Mouse (Mus musculus): Measurements from ENCODE around the gene Mcm9.

DNA sequence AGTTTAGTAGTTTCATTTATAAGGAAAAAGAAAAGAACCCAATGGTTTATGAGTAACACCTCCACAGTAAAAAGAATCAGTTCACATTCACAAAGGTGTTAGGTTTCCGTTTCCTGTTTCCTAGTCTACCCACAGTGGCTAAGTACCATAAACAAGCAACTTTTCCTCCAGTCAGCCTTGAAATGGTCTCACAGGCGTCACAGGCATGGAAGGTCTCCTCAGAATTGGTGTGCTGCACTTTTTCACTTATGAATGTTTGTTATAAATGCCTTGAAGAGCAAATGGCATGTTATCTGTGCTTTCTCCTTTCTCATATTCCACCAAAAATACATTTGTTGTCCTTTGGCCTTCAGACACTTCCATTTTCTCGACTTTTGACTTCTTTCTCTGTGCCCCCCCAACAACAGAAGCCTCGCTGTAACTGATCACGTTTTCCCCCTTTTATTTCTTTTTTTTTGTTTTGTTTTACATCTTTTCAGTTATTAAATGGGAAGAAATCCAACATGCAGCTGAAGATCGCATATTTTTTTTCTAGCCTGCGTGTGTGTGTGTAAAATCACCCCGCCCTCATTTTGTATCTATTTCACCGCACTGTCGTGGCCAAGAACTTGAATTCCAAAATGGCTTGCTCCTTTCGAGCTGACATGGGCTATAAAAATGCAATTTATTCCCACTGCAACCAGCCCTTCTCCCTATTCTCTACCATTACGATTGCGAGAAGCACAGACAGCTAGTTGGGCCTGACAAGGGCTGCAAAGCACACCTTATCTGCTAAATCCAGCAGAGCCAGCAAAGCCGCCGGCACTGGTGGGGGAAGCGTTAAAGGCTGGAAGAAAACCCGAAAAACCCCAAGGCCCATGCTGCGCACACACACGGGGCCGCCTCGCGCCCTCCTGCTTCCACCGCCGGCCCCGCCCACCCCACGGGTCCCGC lies 34.2 kb downstream of the Mcm9 start:
- TF ChIP-seq POLR2A (IDR thresholded peaks at IDR 0.05; ENCODE audit: low read depth, low read length) = peak; percentile 32; the same call in 1 of the 2 replicates
- no peak for TF ChIP-seq CTCF (IDR thresholded peaks at IDR 0.05; ENCODE audit: extremely low read depth, insufficient read depth, insufficient read length, insufficient replicate concordance)
